Mouse (Mus musculus) heart, adult 2 months (tissue): ENCODE results near the gene Gm37419.

ENCODE experiments used
- CTCF ChIP-seq: fragments of 200-600 bp; IDR thresholded peaks from 2 replicates; pipeline ENCODE4 v1.8.1; 2022; ENCODE audit warnings: antibody characterized with exemption, mild to moderate bottlenecking, moderate library complexity
- EP300 ChIP-seq: fragments of 200-500 bp; IDR thresholded peaks from 2 replicates; pipeline ENCODE4 v1.6.1; 2011; ENCODE audit warnings: low read depth, low read length, control low read depth; ENCODE audit not compliant: insufficient read depth
- POLR2A ChIP-seq: fragments of 200-500 bp; IDR thresholded peaks from 2 replicates; pipeline ENCODE4 v1.6.1; 2011; ENCODE audit warnings: mild to moderate bottlenecking, low read depth, low read length, control low read depth; ENCODE audit not compliant: insufficient read depth

DNA sequence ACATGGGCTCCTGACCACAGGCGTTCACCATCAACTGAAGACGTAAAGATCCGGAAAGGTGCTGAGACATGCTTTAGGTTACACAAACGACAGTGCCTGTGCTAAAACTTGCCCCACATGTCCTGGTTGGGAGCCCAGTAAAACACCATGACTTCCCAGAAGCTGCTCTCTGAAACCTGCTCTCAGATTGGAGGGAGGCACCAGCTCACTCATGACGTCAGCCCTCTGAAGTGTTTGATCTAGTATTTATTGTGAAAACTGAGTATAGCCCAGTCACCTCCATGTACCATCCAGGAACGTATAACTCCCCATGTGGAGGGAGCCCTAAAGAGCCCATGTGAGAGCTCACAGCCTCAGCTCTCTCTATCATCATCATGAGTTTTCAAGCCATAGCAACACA, 9.6 kb downstream of the Gm37419 start:
- no peak for TF ChIP-seq CTCF
- no peak for TF ChIP-seq POLR2A
- TF ChIP-seq EP300, result no peak
